Mouse (Mus musculus) thymus, adult 2 months (tissue): ENCODE measurements around the gene Exoc2.

ENCODE experiments used
- CTCF ChIP-seq: fragments of 200-500 bp; IDR thresholded peaks from 2 replicates; pipeline ENCODE4 v1.5.1; 2012; ENCODE audit warnings: mild to moderate bottlenecking, control low read depth, low read length, moderate library complexity, borderline replicate concordance; ENCODE audit not compliant: control insufficient read depth, poor library complexity, insufficient read depth; ENCODE audit errors: extremely low read depth
- POLR2A ChIP-seq: fragments of 200-500 bp; IDR thresholded peaks from 2 replicates; pipeline ENCODE4 v1.6.1; 2012; ENCODE audit warnings: mild to moderate bottlenecking, low read length, control low read depth, moderate library complexity; ENCODE audit not compliant: control insufficient read depth, poor library complexity, insufficient read depth; ENCODE audit errors: extremely low read depth

DNA sequence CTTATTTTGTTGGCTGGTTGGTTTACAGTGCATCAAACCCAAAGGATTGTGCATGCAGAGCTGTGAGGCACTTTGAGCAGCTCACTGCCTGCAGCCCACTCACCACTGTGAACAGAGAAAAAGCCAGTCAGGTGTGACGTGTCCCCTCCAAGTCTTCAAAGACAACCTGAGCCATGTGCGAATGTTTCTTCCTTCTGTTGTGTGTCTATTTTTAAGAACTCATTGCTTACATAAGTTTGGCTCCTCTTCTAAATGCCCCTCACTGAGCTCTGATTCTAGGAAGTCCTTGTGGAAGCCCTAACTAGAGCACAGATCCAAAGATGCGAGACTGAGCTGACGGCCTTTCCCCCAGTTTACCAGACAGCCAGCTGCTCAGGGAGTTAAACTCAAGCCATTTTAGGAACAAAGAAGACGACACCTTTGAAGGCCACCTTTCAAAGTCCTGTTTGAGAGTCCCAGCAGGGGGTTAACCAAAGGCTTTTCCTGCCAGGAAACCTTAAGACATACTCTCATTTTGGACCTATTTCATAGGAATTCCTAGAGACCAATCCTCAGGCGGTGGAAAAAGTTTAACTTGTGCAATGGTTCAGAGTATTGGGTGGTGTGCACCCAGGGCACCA is 79.8 kb downstream of the Exoc2 start:
- TF ChIP-seq CTCF (no peak), POLR2A (no peak)
